Mouse (Mus musculus) thymus, adult 2 months (tissue): Measurements from ENCODE around the gene Ehd2. TPM values are rescaled to one million over a fixed set of nuclear protein-coding genes. Genes with fewer than 3 reads are reported as not detected.

Source experiments
- DNase-seq: peaks from one replicate; pipeline ENCODE4 v3.0.0; 2021
- H3K27ac ChIP-seq: fragments of 200-500 bp; 2 replicates; pipeline ENCODE4 v1.5.1; 2012; ENCODE audit warnings: low read length, control low read depth; ENCODE audit not compliant: control insufficient read depth, insufficient read depth
- H3K27me3 ChIP-seq: fragments of 200-500 bp; 2 replicates; pipeline ENCODE4 v1.6.1; 2012; ENCODE audit warnings: mild to moderate bottlenecking, low read length, moderate library complexity, mixed read lengths; ENCODE audit not compliant: control insufficient read depth, insufficient read depth
- H3K36me3 ChIP-seq: fragments of 200-500 bp; 2 replicates; pipeline ENCODE4 v1.6.1; 2012; ENCODE audit warnings: mild to moderate bottlenecking, low read length, moderate library complexity; ENCODE audit not compliant: control insufficient read depth, insufficient read depth
- H3K4me1 ChIP-seq: fragments of 200-500 bp; replicated peaks from 2 replicates; pipeline ENCODE4 v1.6.1; 2012; ENCODE audit warnings: low read length; ENCODE audit not compliant: control insufficient read depth, insufficient read depth
- H3K4me3 ChIP-seq: fragments of 200-500 bp; 2 replicates; pipeline ENCODE4 v1.5.1; 2012; ENCODE audit warnings: mild to moderate bottlenecking, low read length, control low read depth, moderate library complexity; ENCODE audit not compliant: control insufficient read depth, insufficient read depth
- CTCF ChIP-seq: fragments of 200-500 bp; IDR thresholded peaks from 2 replicates; pipeline ENCODE4 v1.5.1; 2012; ENCODE audit warnings: mild to moderate bottlenecking, control low read depth, low read length, moderate library complexity, borderline replicate concordance; ENCODE audit not compliant: control insufficient read depth, poor library complexity, insufficient read depth; ENCODE audit errors: extremely low read depth
- POLR2A ChIP-seq: fragments of 200-500 bp; IDR thresholded peaks from 2 replicates; pipeline ENCODE4 v1.6.1; 2012; ENCODE audit warnings: mild to moderate bottlenecking, low read length, control low read depth, moderate library complexity; ENCODE audit not compliant: control insufficient read depth, poor library complexity, insufficient read depth; ENCODE audit errors: extremely low read depth
- WGBS: fragments of 180-500 bp; shearing (Covaris S2); methylation state at CpG from one replicate; pipeline ENCODE4 v1.1.7; 2018; 5-methylcytosine and 5-hydroxymethylcytosine counted together
- polyA plus RNA-seq: library from polyadenylated mRNA; depleted of rRNA; stranded (reverse); fragments of >200 nt; gene quantifications from 2 replicates; pipeline ENCODE4 v1.2.3, GENCODE M21; 2012

The Ehd2 gene
- polyA plus RNA-seq, 1 experiment, result 17.4 TPM

GRCm38 (mm10) chr7:15955509-15955908, 11.9 kb downstream of the Ehd2 start:
- H3K4me1 ChIP-seq, result 0 out of 2 replicates have a peak, but pooled peaks cover 2% of the 10 kb centered on the region
- H3K27ac ChIP-seq, result no peak overlapping the region
- H3K36me3 ChIP-seq, result no peaks in the 10 kb centered on the region
- H3K4me3 ChIP-seq, result no peak overlapping the region
- 7% methylated on average over 7 of the region's 7 CpGs for WGBS
- DNase-seq, result no peak
- peaks cover 11% of the 10 kb centered on the region; the same call in 1 of the 2 replicates for H3K27me3 ChIP-seq
- TF ChIP-seq POLR2A (no peak), CTCF (no peak)

GRCm38 (mm10) chr7:15954978-15955443, 12.4 kb downstream of the Ehd2 start:
- Histone ChIP-seq H3K27me3 (peaks cover 11% of the 10 kb centered on the region; the same call in 1 of the 2 replicates), H3K4me1 (peaks cover 7% of the 10 kb centered on the region), H3K27ac (no peak overlapping the region), H3K36me3 (no peaks in the 10 kb centered on the region), H3K4me3 (no peak overlapping the region)
- no peak for DNase-seq
- 3% methylated on average over 21 of the region's 21 CpGs for WGBS
- TF ChIP-seq CTCF (no peak), POLR2A (no peak)

- no peaks in the 10 kb centered on the region for H3K36me3 ChIP-seq
- no peak overlapping the region for H3K27ac ChIP-seq
- peaks cover 11% of the 10 kb centered on the region; the same call in 1 of the 2 replicates for H3K27me3 ChIP-seq
- WGBS, result 69% methylated on average over 7 of the region's 7 CpGs
- peaks cover 12% of the 10 kb centered on the region for H3K4me1 ChIP-seq
- H3K4me3 ChIP-seq, result no peak overlapping the region
- DNase-seq, result no peak
- no peak for TF ChIP-seq POLR2A
- no peak for TF ChIP-seq CTCF
Measured at GRCm38 (mm10) chr7:15954436-15954835, 12.9 kb downstream of the Ehd2 start.

GRCm38 (mm10) chr7:15953307-15954074, 13.9 kb downstream of the Ehd2 start:
- 27% methylated on average over 13 of the region's 13 CpGs for WGBS
- no peak for DNase-seq
- Histone ChIP-seq H3K27ac (no peak overlapping the region), H3K36me3 (no peaks in the 10 kb centered on the region), H3K4me3 (no peak overlapping the region), H3K4me1 (peaks cover 19% of the 10 kb centered on the region), H3K27me3 (peaks cover 11% of the 10 kb centered on the region; the same call in 1 of the 2 replicates)
- no peak for TF ChIP-seq CTCF
- TF ChIP-seq POLR2A, result no peak

- 85% methylated on average over 3 of the region's 3 CpGs for WGBS
- Histone ChIP-seq H3K4me1 (peaks cover 20% of the 10 kb centered on the region), H3K27me3 (peaks cover 11% of the 10 kb centered on the region; the same call in 1 of the 2 replicates), H3K27ac (no peak overlapping the region), H3K36me3 (no peaks in the 10 kb centered on the region), H3K4me3 (no peak overlapping the region)
- no peak for DNase-seq
- TF ChIP-seq CTCF (no peak), POLR2A (no peak)
Measured at GRCm38 (mm10) chr7:15952416-15952815, 15.0 kb downstream of the Ehd2 start.

- 86% methylated on average over 15 of the region's 15 CpGs for WGBS
- no peak for DNase-seq
- Histone ChIP-seq H3K27ac (no peak overlapping the region), H3K4me3 (no peak overlapping the region), H3K27me3 (peaks cover 6% of the 10 kb centered on the region; the same call in 1 of the 2 replicates), H3K4me1 (peaks cover 23% of the 10 kb centered on the region), H3K36me3 (no peaks in the 10 kb centered on the region)
- no peak for TF ChIP-seq CTCF
Measured at GRCm38 (mm10) chr7:15950008-15950407, 17.4 kb downstream of the Ehd2 start.
